Mouse (Mus musculus): ENCODE measurements around the gene Tnnc1.

- TF ChIP-seq CTCF (IDR thresholded peaks at IDR 0.05; ENCODE audit: low read depth, low read length): no peak
- TF ChIP-seq POLR2A (IDR thresholded peaks at IDR 0.05; ENCODE audit: insufficient read depth, low read length): no peak
- TF ChIP-seq EP300 (IDR thresholded peaks at IDR 0.05; ENCODE audit: insufficient read depth, low read depth, low read length): no peak
These were observed 3.3 kb upstream of the Tnnc1 start for GRCm38 (mm10) chr14:31204844-31205243.

Measured in ES-Bruce4 (cell line).